In genomic region chr2:166179457-166180101, GRCm38 (mm10) we compare ENCODE assay signal across 8 mouse cellular contexts. TPM values are rescaled to one million over a fixed set of nuclear protein-coding genes. Genes with fewer than 3 reads are reported as not detected.
A peak's percentile ranks its signal among the peaks of the same experiment; 100 is the strongest.
DNase-seq lines count a peak whose midpoint lies in the region; ATAC-seq lines count a peak whose summit lies in the region.

No protein-coding gene starts in this region.

- no peak overlapping the region for H3K4me2 ChIP-seq in hindbrain, embryonic 11.5 days (replicated peaks; ENCODE audit: low read depth, low read length)

- intact Hi-C loops in heart, postnatal 25 days (cut with DNase I), result no loop called here

- H3K4me1 ChIP-seq in hindbrain, embryonic 11.5 days (replicated peaks; ENCODE audit: control insufficient read depth, insufficient read depth, low read length), result peaks cover 17% of the 10 kb centered on the region

- DNase-seq in heart, adult 18-20 months, result peak; percentile 72
- no peak for DNase-seq in heart, postnatal 25 days (ENCODE audit: low spot score)
- DNase-seq in embryo, embryonic 9.5 days (ENCODE audit: extremely low spot score), result peak; percentile 88
- peak; percentile 74 for DNase-seq in hindbrain, embryonic 11.5 days (ENCODE audit: low spot score)
- no peak for DNase-seq in spleen, postnatal 14 days (ENCODE audit: low spot score in 2 of 2)
- no peak for DNase-seq in adrenal gland, postnatal 25 days
- DNase-seq in thymus, postnatal 0 days (ENCODE audit: low spot score), result no peak

- peak; percentile 63 for ATAC-seq in hindbrain, embryonic 11.5 days (ENCODE audit: low FRiP score)

- H3K36me3 ChIP-seq in hindbrain, embryonic 11.5 days (ENCODE audit: control insufficient read depth, insufficient read depth, low read length), result no peaks in the 10 kb centered on the region
- H3K36me3 ChIP-seq in macrophage (ENCODE audit: inconsistent target), result no peaks in the 10 kb centered on the region

- H3K79me2 ChIP-seq in macrophage (ENCODE audit: inconsistent target), result no peaks in the 10 kb centered on the region

- H3K27me3 ChIP-seq in hindbrain, embryonic 11.5 days (ENCODE audit: control insufficient read depth, insufficient read depth, low read length), result peaks cover 2% of the 10 kb centered on the region

- peak overlapping the region; percentile 47 for H3K27ac ChIP-seq in hindbrain, embryonic 11.5 days (ENCODE audit: low read depth, low read length)
- H3K27ac ChIP-seq in macrophage, result peak overlapping the region; percentile 99

- no peaks in the 10 kb centered on the region for H3K9me3 ChIP-seq in hindbrain, embryonic 11.5 days (ENCODE audit: control insufficient read depth, low read length)

- no peak overlapping the region for H3K4me3 ChIP-seq in hindbrain, embryonic 11.5 days (ENCODE audit: low read depth, low read length)
- H3K4me3 ChIP-seq in macrophage (ENCODE audit: inconsistent target), result no peak overlapping the region

- 31% methylated on average over 4 of the region's 4 CpGs for WGBS in hindbrain, embryonic 11.5 days
- 86% methylated on average over 4 of the region's 4 CpGs for WGBS in macrophage (ENCODE audit: missing documents)

- 0 out of 2 replicates have a peak overlapping the region, but pooled peaks have one; percentile 5 for H3K9ac ChIP-seq in hindbrain, embryonic 11.5 days (ENCODE audit: low read depth, low read length)

RNA-seq across cellular contexts. Expression of gene Sulf2, which starts 24.1 kb away (rescaled TPM):
- total RNA-seq in heart, adult 18-20 months (2021), result 10 to 100 TPM; 39.7 to 40.6 TPM
- total RNA-seq in heart, postnatal 25 days (2021), result 10 to 100 TPM; 48.7 to 54.3 TPM
- 104 and 115 TPM in 2 replicates for polyA plus RNA-seq in hindbrain, embryonic 11.5 days (2014; fragmentation: Nextera tagmentation; extraction: Ambion mirVana)
- 10 to 100 TPM in 17 of 26 experiments, 1 to 10 TPM in 8, under 1 TPM in 1; 0.74 to 78.5 (median 15.2) TPM for total RNA-seq in macrophage (2018; cell fraction: chromatin; rRNA removed)
- 100 to 1,000 TPM in 5 of 26 experiments, 10 to 100 TPM in 21; 11.9 to 121 (median 44.9) TPM for total RNA-seq in macrophage (2018; cell fraction: cytosol; rRNA removed)
- 100 to 1,000 TPM in 7 of 26 experiments, 10 to 100 TPM in 18, 1 to 10 TPM in 1; 9.4 to 128 (median 26.3) TPM for total RNA-seq in macrophage (2018; cell fraction: nucleus; rRNA removed)
- polyA plus RNA-seq in macrophage (2018), result 81.3 to 174 TPM (median 111 TPM) in 3 replicates
- 54.4 and 55.9 TPM in 2 replicates for total RNA-seq in adrenal gland, postnatal 25 days (2021)
- polyA plus RNA-seq in thymus, postnatal 0 days (2015; fragmentation: Nextera tagmentation; extraction: Ambion mirVana), result 9.4 and 12.6 TPM in 2 replicates

Comparison
In these comparisons a context has a peak if more than half of its experiments do, and no peak if none do; other contexts are left out.
1. DNase-seq: peak in heart, adult 18-20 months (2 of 2), embryo, embryonic 9.5 days (single experiment) and hindbrain, embryonic 11.5 days (single experiment); none in heart, postnatal 25 days (single experiment), spleen, postnatal 14 days (0 of 2), adrenal gland, postnatal 25 days (single experiment) and thymus, postnatal 0 days (single experiment).